Mouse (Mus musculus): Measurements from ENCODE around the gene Gucy2d. TPM values are rescaled to one million over a fixed set of nuclear protein-coding genes. Genes with fewer than 3 reads are reported as not detected.

Gene Gucy2d
- polyA plus RNA-seq, 1 experiment from 2014 or later, result not detected

DNA sequence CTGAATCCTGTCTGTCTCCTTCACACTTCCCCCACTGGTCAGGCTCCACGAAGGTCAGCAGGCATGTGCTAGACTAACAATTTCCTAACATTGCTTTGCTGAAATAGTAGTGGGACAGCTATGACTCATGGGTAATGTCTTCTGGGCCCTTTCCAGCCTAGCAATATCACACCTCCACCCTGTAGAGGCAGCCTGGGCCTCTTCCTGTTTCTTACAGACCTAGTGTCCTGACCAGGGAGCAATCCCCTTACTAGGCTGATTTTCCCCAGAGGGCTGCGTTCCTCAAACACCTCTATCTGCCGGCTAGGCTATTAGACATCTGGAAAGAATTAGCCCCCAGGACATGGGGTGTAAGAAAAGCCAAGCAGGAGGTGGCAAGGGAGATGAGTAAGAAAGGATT, 24.7 kb upstream of the Gucy2d start:
- 71% methylated on average over 3 of the region's 3 CpGs for WGBS
- no peak overlapping the region for H3K4me2 ChIP-seq (ENCODE audit: low read length)

DNA sequence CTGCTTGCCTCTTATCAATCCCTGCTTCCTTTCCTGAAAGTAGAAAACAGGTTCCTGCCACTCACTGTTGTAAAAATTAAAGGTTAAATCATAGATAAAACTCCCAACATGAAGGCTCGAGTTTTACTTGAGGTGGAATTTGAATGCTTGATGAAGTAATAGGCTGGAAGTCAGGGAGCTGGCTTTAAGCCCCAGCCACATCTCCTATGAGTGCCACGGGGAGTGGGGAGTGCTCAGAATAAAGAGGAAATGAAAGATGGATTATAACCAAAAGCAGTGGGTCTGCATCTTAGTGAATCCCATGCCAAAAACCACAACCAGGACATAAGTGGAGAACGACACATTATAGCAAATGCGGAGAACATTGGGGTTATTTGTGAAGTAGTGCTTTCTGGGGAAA, 24.2 kb upstream of the Gucy2d start:
- Histone ChIP-seq H3K4me1 (ENCODE audit: control insufficient read depth, insufficient read depth, low read length) (no peaks in the 10 kb centered on the region), H3K27me3 (ENCODE audit: control insufficient read depth, insufficient read depth, low read length) (no peaks in the 10 kb centered on the region), H3K36me3 (ENCODE audit: control insufficient read depth, insufficient read depth, low read length) (no peaks in the 10 kb centered on the region), H3K4me2 (ENCODE audit: low read length) (no peak overlapping the region), H3K4me3 (replicated peaks; ENCODE audit: low read depth, low read length) (no peak overlapping the region), H3K27ac (replicated peaks; ENCODE audit: low read depth, low read length) (no peak overlapping the region), H3K9me3 (ENCODE audit: control insufficient read depth, low read length) (no peaks in the 10 kb centered on the region), H3K9ac (replicated peaks; ENCODE audit: low read length) (no peak overlapping the region)
- no peak for ATAC-seq (ENCODE audit: low FRiP score, low TSS enrichment)
- 80% methylated on average over 4 of the region's 4 CpGs for WGBS
- no peak for DNase-seq

More for the DNA sequence above, 24.7 kb upstream of the Gucy2d start:
- Histone ChIP-seq H3K27me3 (ENCODE audit: control insufficient read depth, insufficient read depth, low read length) (no peaks in the 10 kb centered on the region), H3K27ac (replicated peaks; ENCODE audit: low read depth, low read length) (no peak overlapping the region), H3K4me1 (ENCODE audit: control insufficient read depth, insufficient read depth, low read length) (no peaks in the 10 kb centered on the region), H3K36me3 (ENCODE audit: control insufficient read depth, insufficient read depth, low read length) (no peaks in the 10 kb centered on the region), H3K9ac (replicated peaks; ENCODE audit: low read length) (no peak overlapping the region), H3K9me3 (ENCODE audit: control insufficient read depth, low read length) (no peaks in the 10 kb centered on the region), H3K4me3 (replicated peaks; ENCODE audit: low read depth, low read length) (no peak overlapping the region)
- no peak for ATAC-seq (ENCODE audit: low FRiP score, low TSS enrichment)
- no peak for DNase-seq

GRCm38 (mm10) chr7:98418031-98418805, 22.0 kb upstream of the Gucy2d start:
- H3K9ac ChIP-seq (replicated peaks; ENCODE audit: low read length), result no peak overlapping the region
- ATAC-seq (ENCODE audit: low FRiP score, low TSS enrichment), result no peak
- no peak for DNase-seq
- H3K4me1 ChIP-seq (ENCODE audit: control insufficient read depth, insufficient read depth, low read length), result no peaks in the 10 kb centered on the region
- 75% methylated on average over 17 of the region's 17 CpGs for WGBS
- no peaks in the 10 kb centered on the region for H3K9me3 ChIP-seq (ENCODE audit: control insufficient read depth, low read length)
- H3K4me3 ChIP-seq (replicated peaks; ENCODE audit: low read depth, low read length), result no peak overlapping the region
- no peak overlapping the region for H3K4me2 ChIP-seq (ENCODE audit: low read length)
- H3K36me3 ChIP-seq (ENCODE audit: control insufficient read depth, insufficient read depth, low read length), result no peaks in the 10 kb centered on the region
- H3K27me3 ChIP-seq (ENCODE audit: control insufficient read depth, insufficient read depth, low read length), result no peaks in the 10 kb centered on the region
- no peak overlapping the region for H3K27ac ChIP-seq (replicated peaks; ENCODE audit: low read depth, low read length)

DNA sequence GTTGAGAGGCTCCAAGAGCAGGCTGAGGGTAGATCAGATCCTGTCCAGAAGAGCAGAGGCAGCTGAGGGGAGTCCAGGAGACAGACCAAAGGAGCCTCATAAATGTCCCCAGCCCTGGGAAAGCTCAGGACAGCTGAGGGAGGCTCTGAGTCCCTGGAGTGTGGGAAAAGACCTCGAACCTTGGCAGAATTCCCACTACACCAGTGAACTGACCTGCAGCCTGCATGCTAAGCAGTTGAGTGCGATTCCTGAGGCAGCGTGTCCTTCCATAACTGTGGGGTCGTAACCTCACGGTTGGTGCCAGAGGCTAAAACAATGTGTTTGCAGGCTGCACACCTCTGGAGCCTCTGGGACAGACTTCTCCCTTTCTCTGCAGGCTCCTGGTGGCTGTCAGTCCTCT, 20.9 kb upstream of the Gucy2d start:
- WGBS, result 32% methylated on average over 5 of the region's 5 CpGs
- Histone ChIP-seq H3K27ac (replicated peaks; ENCODE audit: low read depth, low read length) (no peak overlapping the region), H3K36me3 (ENCODE audit: control insufficient read depth, insufficient read depth, low read length) (no peaks in the 10 kb centered on the region), H3K4me1 (ENCODE audit: control insufficient read depth, insufficient read depth, low read length) (no peaks in the 10 kb centered on the region), H3K27me3 (ENCODE audit: control insufficient read depth, insufficient read depth, low read length) (no peaks in the 10 kb centered on the region), H3K9ac (replicated peaks; ENCODE audit: low read length) (no peak overlapping the region), H3K4me3 (replicated peaks; ENCODE audit: low read depth, low read length) (no peak overlapping the region), H3K4me2 (ENCODE audit: low read length) (no peak overlapping the region), H3K9me3 (ENCODE audit: control insufficient read depth, low read length) (no peaks in the 10 kb centered on the region)
- ATAC-seq (ENCODE audit: low FRiP score, low TSS enrichment), result no peak
- DNase-seq, result peak; percentile 39

DNA sequence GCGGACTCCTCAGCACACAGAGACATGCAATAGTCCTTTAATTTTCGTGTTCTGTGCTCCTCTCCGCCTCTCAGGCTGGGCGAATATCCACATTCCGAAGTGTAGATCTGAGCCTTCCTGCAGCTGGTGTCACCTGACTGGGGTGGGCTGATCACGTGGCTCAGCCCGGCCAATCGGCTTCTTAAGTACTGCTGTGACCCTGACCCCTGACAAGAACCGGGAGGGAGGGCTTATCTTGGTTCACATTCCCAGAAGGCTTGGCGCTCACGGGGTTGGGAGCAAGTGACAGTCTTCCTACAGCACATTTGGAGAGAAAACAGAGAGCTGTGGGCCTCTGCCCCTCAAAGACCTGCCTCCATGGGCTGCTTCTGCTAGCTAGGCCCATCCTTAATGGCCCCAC, 16.7 kb upstream of the Gucy2d start:
- DNase-seq, result no peak
- no peak for ATAC-seq (ENCODE audit: low FRiP score, low TSS enrichment)
- 65% methylated on average over 11 of the region's 11 CpGs for WGBS
- H3K27ac ChIP-seq (replicated peaks; ENCODE audit: low read depth, low read length), result no peak overlapping the region
- no peaks in the 10 kb centered on the region for H3K36me3 ChIP-seq (ENCODE audit: control insufficient read depth, insufficient read depth, low read length)
- H3K9me3 ChIP-seq (ENCODE audit: control insufficient read depth, low read length), result no peaks in the 10 kb centered on the region
- H3K4me2 ChIP-seq (ENCODE audit: low read length), result no peak overlapping the region
- no peaks in the 10 kb centered on the region for H3K27me3 ChIP-seq (ENCODE audit: control insufficient read depth, insufficient read depth, low read length)
- H3K4me1 ChIP-seq (ENCODE audit: control insufficient read depth, insufficient read depth, low read length), result no peaks in the 10 kb centered on the region
- H3K4me3 ChIP-seq (replicated peaks; ENCODE audit: low read depth, low read length), result no peak overlapping the region
- no peak overlapping the region for H3K9ac ChIP-seq (replicated peaks; ENCODE audit: low read length)

DNA sequence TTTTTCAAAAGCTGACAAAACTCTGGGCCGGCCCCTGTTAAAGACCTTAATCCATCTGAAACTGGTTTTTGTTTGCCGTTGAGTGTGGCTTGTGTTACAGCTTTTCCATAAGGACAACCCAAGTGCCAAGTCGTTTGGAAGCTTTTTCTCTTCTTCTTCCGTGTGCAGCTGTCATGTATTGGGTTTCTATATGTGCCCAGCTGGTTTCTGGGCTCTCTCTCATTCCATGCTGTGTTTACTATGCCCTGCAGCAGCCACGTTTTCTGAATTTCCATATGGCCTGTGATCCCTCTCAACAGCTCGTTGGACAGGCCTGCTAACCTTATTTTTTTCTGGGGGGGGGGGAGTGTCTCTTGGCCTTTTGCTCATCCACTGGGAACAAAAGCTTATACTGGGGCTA, 15.8 kb upstream of the Gucy2d start:
- no peak for ATAC-seq (ENCODE audit: low FRiP score, low TSS enrichment)
- WGBS, result 71% methylated on average over 6 of the region's 6 CpGs
- no peak overlapping the region for H3K9ac ChIP-seq (replicated peaks; ENCODE audit: low read length)
- H3K36me3 ChIP-seq (ENCODE audit: control insufficient read depth, insufficient read depth, low read length), result no peaks in the 10 kb centered on the region
- H3K27me3 ChIP-seq (ENCODE audit: control insufficient read depth, insufficient read depth, low read length), result no peaks in the 10 kb centered on the region
- no peak overlapping the region for H3K4me3 ChIP-seq (replicated peaks; ENCODE audit: low read depth, low read length)
- DNase-seq, result no peak
- no peak overlapping the region for H3K27ac ChIP-seq (replicated peaks; ENCODE audit: low read depth, low read length)
- H3K4me1 ChIP-seq (ENCODE audit: control insufficient read depth, insufficient read depth, low read length), result no peaks in the 10 kb centered on the region
- H3K9me3 ChIP-seq (ENCODE audit: control insufficient read depth, low read length), result no peaks in the 10 kb centered on the region
- H3K4me2 ChIP-seq (ENCODE audit: low read length), result no peak overlapping the region

- Histone ChIP-seq H3K9me3 (ENCODE audit: control insufficient read depth, low read length) (no peaks in the 10 kb centered on the region), H3K27me3 (ENCODE audit: control insufficient read depth, insufficient read depth, low read length) (no peaks in the 10 kb centered on the region), H3K4me2 (ENCODE audit: low read length) (no peak overlapping the region), H3K36me3 (ENCODE audit: control insufficient read depth, insufficient read depth, low read length) (no peaks in the 10 kb centered on the region), H3K27ac (replicated peaks; ENCODE audit: low read depth, low read length) (no peak overlapping the region), H3K4me1 (ENCODE audit: control insufficient read depth, insufficient read depth, low read length) (no peaks in the 10 kb centered on the region), H3K4me3 (replicated peaks; ENCODE audit: low read depth, low read length) (no peak overlapping the region), H3K9ac (replicated peaks; ENCODE audit: low read length) (no peak overlapping the region)
- DNase-seq (no peak), ATAC-seq (ENCODE audit: low FRiP score, low TSS enrichment) (no peak)
- 95% methylated on average over 3 of the region's 3 CpGs for WGBS
Observed at GRCm38 (mm10) chr7:98425551-98425950, 14.7 kb upstream of the Gucy2d start.

DNA sequence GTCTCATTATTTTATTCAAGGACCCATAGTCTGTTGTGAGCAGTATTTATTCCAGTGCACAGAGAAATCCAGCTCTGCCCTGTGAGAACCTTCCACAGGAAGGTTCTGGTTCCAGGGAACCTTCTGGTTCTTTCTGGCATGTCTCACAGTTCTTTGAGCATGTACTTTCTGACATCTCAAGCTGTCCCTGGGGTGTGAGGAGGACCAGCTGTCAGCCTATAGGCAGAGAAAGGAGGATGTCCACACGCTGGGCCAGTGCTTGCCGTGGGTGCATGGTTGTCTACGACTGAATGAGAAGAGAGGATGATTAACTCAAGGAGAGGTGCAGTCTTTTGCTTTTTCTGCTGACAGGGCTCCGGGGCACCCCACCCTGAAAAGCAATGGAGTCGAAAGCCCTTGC, 13.6 kb upstream of the Gucy2d start:
- no peaks in the 10 kb centered on the region for H3K27me3 ChIP-seq (ENCODE audit: control insufficient read depth, insufficient read depth, low read length)
- H3K4me2 ChIP-seq (ENCODE audit: low read length), result no peak overlapping the region
- H3K9ac ChIP-seq (replicated peaks; ENCODE audit: low read length), result no peak overlapping the region
- DNase-seq, result no peak
- no peak for ATAC-seq (ENCODE audit: low FRiP score, low TSS enrichment)
- 85% methylated on average over 5 of the region's 5 CpGs for WGBS
- no peaks in the 10 kb centered on the region for H3K36me3 ChIP-seq (ENCODE audit: control insufficient read depth, insufficient read depth, low read length)
- no peaks in the 10 kb centered on the region for H3K9me3 ChIP-seq (ENCODE audit: control insufficient read depth, low read length)
- no peaks in the 10 kb centered on the region for H3K4me1 ChIP-seq (ENCODE audit: control insufficient read depth, insufficient read depth, low read length)
- H3K4me3 ChIP-seq (replicated peaks; ENCODE audit: low read depth, low read length), result no peak overlapping the region
- H3K27ac ChIP-seq (replicated peaks; ENCODE audit: low read depth, low read length), result no peak overlapping the region

- H3K4me1 ChIP-seq (ENCODE audit: control insufficient read depth, insufficient read depth, low read length), result no peaks in the 10 kb centered on the region
- DNase-seq, result no peak
- 87% methylated on average over 11 of the region's 11 CpGs for WGBS
Observed at GRCm38 (mm10) chr7:98427115-98427835, 12.9 kb upstream of the Gucy2d start.

More at GRCm38 (mm10) chr7:98427115-98427835, 12.9 kb upstream of the Gucy2d start:
- H3K27ac ChIP-seq (replicated peaks; ENCODE audit: low read depth, low read length), result no peak overlapping the region
- H3K36me3 ChIP-seq (ENCODE audit: control insufficient read depth, insufficient read depth, low read length), result no peaks in the 10 kb centered on the region
- no peak overlapping the region for H3K4me2 ChIP-seq (ENCODE audit: low read length)
- H3K9ac ChIP-seq (replicated peaks; ENCODE audit: low read length), result no peak overlapping the region
- no peaks in the 10 kb centered on the region for H3K9me3 ChIP-seq (ENCODE audit: control insufficient read depth, low read length)
- no peaks in the 10 kb centered on the region for H3K27me3 ChIP-seq (ENCODE audit: control insufficient read depth, insufficient read depth, low read length)
- H3K4me3 ChIP-seq (replicated peaks; ENCODE audit: low read depth, low read length), result no peak overlapping the region
- no peak for ATAC-seq (ENCODE audit: low FRiP score, low TSS enrichment)

All from midbrain, embryonic 14.5 days (tissue).